Mouse (Mus musculus) myocyte (in vitro differentiated cells): ENCODE data around the gene Nfatc2.

Source experiments
- CEBPB ChIP-seq: IDR thresholded peaks from 2 replicates; pipeline ENCODE4 v1.6.1; 2011; ENCODE audit warnings: mild to moderate bottlenecking, moderate library complexity; ENCODE audit not compliant: poor library complexity, insufficient read depth, severe bottlenecking
- MAX ChIP-seq: IDR thresholded peaks from one replicate; pipeline ENCODE4 v1.6.1; 2011; ENCODE audit warnings: low read depth, mild to moderate bottlenecking, control low read depth
- POLR2A ChIP-seq: IDR thresholded peaks from one replicate; pipeline ENCODE4 v1.6.1; 2011; ENCODE audit warnings: low read depth, mild to moderate bottlenecking, control low read depth, moderate library complexity; ENCODE audit not compliant: insufficient read length
- TCF12 ChIP-seq: IDR thresholded peaks from one replicate; pipeline ENCODE4 v1.6.1; 2011; ENCODE audit warnings: mild to moderate bottlenecking, control low read depth; ENCODE audit not compliant: poor library complexity, insufficient read depth, severe bottlenecking
- USF1 ChIP-seq: IDR thresholded peaks from one replicate; pipeline ENCODE4 v1.6.1; 2011; ENCODE audit warnings: low read depth, mild to moderate bottlenecking, control low read depth, moderate library complexity

DNA sequence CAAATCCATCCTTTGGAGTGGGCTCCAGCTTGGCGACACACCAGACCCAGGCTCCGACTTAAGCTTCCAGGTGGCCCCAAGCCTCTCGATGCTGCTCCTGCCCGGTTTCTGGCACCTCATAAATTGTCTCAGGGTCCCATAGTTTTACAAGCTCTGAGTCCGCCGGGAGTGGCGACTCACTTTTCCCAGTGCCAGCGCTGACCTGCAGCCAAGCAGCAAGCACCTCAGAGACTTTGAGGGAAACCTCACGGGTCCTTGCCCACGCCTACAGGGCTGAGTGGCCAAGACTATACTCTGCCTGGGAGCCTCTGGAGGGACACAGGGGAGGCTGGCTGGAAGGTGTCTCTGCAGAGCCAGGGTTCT lies 74.0 kb downstream of the Nfatc2 start:
- TF ChIP-seq MAX (no peak), POLR2A (no peak), USF1 (no peak), CEBPB (no peak), TCF12 (no peak)
